Mouse (Mus musculus): ENCODE data around the gene Prdm4. TPM values are rescaled to one million over a fixed set of nuclear protein-coding genes. Genes with fewer than 3 reads are reported as not detected.

Prdm4 gene
- polyA plus RNA-seq (2015; fragmentation: Nextera tagmentation; extraction: Ambion mirVana) = 18.3 and 19.1 TPM in 2 replicates

- under 1% methylated on average over 87 of the region's 90 CpGs for WGBS
Observed at GRCm38 (mm10) chr10:85916498-85917309, at the start of gene Prdm4. Prdm4 (minus strand) TSS chr10:85917142.

GRCm38 (mm10) chr10:85966476-85966875 lies 49.5 kb upstream of the Prdm4 start:
- H3K4me1 ChIP-seq = no peaks in the 10 kb centered on the region
- no peak for ATAC-seq (ENCODE audit: low FRiP score, low read depth)
- H3K36me3 ChIP-seq = no peaks in the 10 kb centered on the region
- no peak overlapping the region for H3K4me2 ChIP-seq (replicated peaks)
- H3K9me3 ChIP-seq = no peaks in the 10 kb centered on the region
- H3K27me3 ChIP-seq = peaks cover 5% of the 10 kb centered on the region; the same call in 1 of the 2 replicates
- no peak overlapping the region for H3K4me3 ChIP-seq
- H3K27ac ChIP-seq = no peak overlapping the region
- WGBS = 54% methylated on average over 2 of the region's 2 CpGs
- H3K9ac ChIP-seq = no peak overlapping the region

More at GRCm38 (mm10) chr10:85916498-85917309, at the start of gene Prdm4:
- Histone ChIP-seq H3K9ac (peak within 1 kb of the TSS; percentile 86), H3K36me3 (peaks cover 26% of the 10 kb centered on the region), H3K4me1 (peaks cover 19% of the 10 kb centered on the region), H3K9me3 (no peaks in the 10 kb centered on the region), H3K27me3 (no peaks in the 10 kb centered on the region), H3K4me3 (peak within 1 kb of the TSS; percentile 75), H3K4me2 (replicated peaks) (peak within 1 kb of the TSS; percentile 79), H3K27ac (peak within 1 kb of the TSS; percentile 73)
- ATAC-seq (ENCODE audit: low FRiP score, low read depth) = peak; percentile 99

- H3K4me1 ChIP-seq = no peaks in the 10 kb centered on the region
- ATAC-seq (ENCODE audit: low FRiP score, low read depth) = no peak
- no peak overlapping the region for H3K9ac ChIP-seq
- no peak overlapping the region for H3K4me3 ChIP-seq
- no peak overlapping the region for H3K27ac ChIP-seq
- H3K36me3 ChIP-seq = no peaks in the 10 kb centered on the region
- no peaks in the 10 kb centered on the region for H3K9me3 ChIP-seq
- H3K4me2 ChIP-seq (replicated peaks) = no peak overlapping the region
- H3K27me3 ChIP-seq = peaks cover 5% of the 10 kb centered on the region; the same call in 1 of the 2 replicates
- WGBS = 89% methylated on average over 7 of the region's 7 CpGs
Observed at GRCm38 (mm10) chr10:85964316-85964715, 47.4 kb upstream of the Prdm4 start.

GRCm38 (mm10) chr10:85962897-85963296 lies 46.0 kb upstream of the Prdm4 start:
- H3K4me2 ChIP-seq (replicated peaks) = no peak overlapping the region
- 70% methylated on average over 9 of the region's 9 CpGs for WGBS

GRCm38 (mm10) chr10:85957464-85957950 lies 40.6 kb upstream of the Prdm4 start, which contains the start of gene Rtcb:
Rtcb (minus strand) TSS chr10:85957823.
- under 1% methylated on average over 38 of the region's 38 CpGs for WGBS
- Histone ChIP-seq H3K4me2 (replicated peaks) (peak within 1 kb of the TSS; percentile 79), H3K4me3 (peak within 1 kb of the TSS; percentile 96), H3K27ac (peak within 1 kb of the TSS; percentile 78; the same call in 1 of the 2 replicates), H3K9me3 (no peaks in the 10 kb centered on the region), H3K9ac (peak within 1 kb of the TSS; percentile 94), H3K36me3 (peaks cover 31% of the 10 kb centered on the region), H3K27me3 (no peaks in the 10 kb centered on the region), H3K4me1 (peaks cover 10% of the 10 kb centered on the region; the same call in 1 of the 2 replicates)
- ATAC-seq (ENCODE audit: low FRiP score, low read depth) = peak; percentile 89

More at GRCm38 (mm10) chr10:85962897-85963296, 46.0 kb upstream of the Prdm4 start:
- Histone ChIP-seq H3K27me3 (peaks cover 5% of the 10 kb centered on the region; the same call in 1 of the 2 replicates), H3K4me1 (no peaks in the 10 kb centered on the region), H3K9ac (no peak overlapping the region), H3K9me3 (no peaks in the 10 kb centered on the region), H3K4me3 (no peak overlapping the region), H3K27ac (no peak overlapping the region), H3K36me3 (no peaks in the 10 kb centered on the region)
- ATAC-seq (ENCODE audit: low FRiP score, low read depth) = no peak

- Histone ChIP-seq H3K27ac (peak overlapping the region; percentile 78; the same call in 1 of the 2 replicates), H3K9ac (peak overlapping the region; percentile 94), H3K4me2 (replicated peaks) (peak overlapping the region; percentile 79), H3K27me3 (no peaks in the 10 kb centered on the region), H3K4me1 (peaks cover 10% of the 10 kb centered on the region; the same call in 1 of the 2 replicates), H3K9me3 (no peaks in the 10 kb centered on the region), H3K4me3 (peak overlapping the region; percentile 96), H3K36me3 (peaks cover 36% of the 10 kb centered on the region)
- ATAC-seq (ENCODE audit: low FRiP score, low read depth) = no peak
- 3% methylated on average over 20 of the region's 20 CpGs for WGBS
Observed at GRCm38 (mm10) chr10:85956871-85957419, 40.0 kb upstream of the Prdm4 start.

- Histone ChIP-seq H3K9ac (no peak overlapping the region), H3K27ac (no peak overlapping the region), H3K4me3 (no peak overlapping the region), H3K27me3 (no peaks in the 10 kb centered on the region), H3K36me3 (peaks cover 59% of the 10 kb centered on the region), H3K9me3 (no peaks in the 10 kb centered on the region), H3K4me1 (peaks cover 10% of the 10 kb centered on the region; the same call in 1 of the 2 replicates), H3K4me2 (replicated peaks) (no peak overlapping the region)
- no peak for ATAC-seq (ENCODE audit: low FRiP score, low read depth)
- WGBS = 81% methylated on average over 2 of the region's 2 CpGs
Observed at GRCm38 (mm10) chr10:85954429-85954828, 37.5 kb upstream of the Prdm4 start.

- Histone ChIP-seq H3K27me3 (no peaks in the 10 kb centered on the region), H3K4me3 (no peak overlapping the region), H3K9me3 (no peaks in the 10 kb centered on the region), H3K4me1 (peaks cover 10% of the 10 kb centered on the region; the same call in 1 of the 2 replicates), H3K4me2 (replicated peaks) (no peak overlapping the region), H3K36me3 (peaks cover 69% of the 10 kb centered on the region), H3K27ac (no peak overlapping the region), H3K9ac (no peak overlapping the region)
- WGBS = 79% methylated on average over 3 of the region's 3 CpGs
- ATAC-seq (ENCODE audit: low FRiP score, low read depth) = no peak
Observed at GRCm38 (mm10) chr10:85953401-85953800, 36.5 kb upstream of the Prdm4 start.

- peaks cover 80% of the 10 kb centered on the region for H3K36me3 ChIP-seq
- no peak overlapping the region for H3K4me2 ChIP-seq (replicated peaks)
- H3K4me1 ChIP-seq = peaks cover 10% of the 10 kb centered on the region; the same call in 1 of the 2 replicates
- H3K4me3 ChIP-seq = no peak overlapping the region
- ATAC-seq (ENCODE audit: low FRiP score, low read depth) = no peak
- H3K27ac ChIP-seq = no peak overlapping the region
- 90% methylated on average over 6 of the region's 6 CpGs for WGBS
- H3K27me3 ChIP-seq = no peaks in the 10 kb centered on the region
- H3K9me3 ChIP-seq = no peaks in the 10 kb centered on the region
- no peak overlapping the region for H3K9ac ChIP-seq
Observed at GRCm38 (mm10) chr10:85951765-85952443, 35.0 kb upstream of the Prdm4 start.

- 0 out of 2 replicates have a peak, but pooled peaks cover 3% of the 10 kb centered on the region for H3K4me1 ChIP-seq
- H3K9me3 ChIP-seq = no peaks in the 10 kb centered on the region
- H3K4me3 ChIP-seq = no peak overlapping the region
- no peaks in the 10 kb centered on the region for H3K27me3 ChIP-seq
- 95% methylated on average over 8 of the region's 8 CpGs for WGBS
- peaks cover 91% of the 10 kb centered on the region for H3K36me3 ChIP-seq
- no peak overlapping the region for H3K9ac ChIP-seq
- ATAC-seq (ENCODE audit: low FRiP score, low read depth) = no peak
- H3K27ac ChIP-seq = no peak overlapping the region
- H3K4me2 ChIP-seq (replicated peaks) = no peak overlapping the region
Observed at GRCm38 (mm10) chr10:85948483-85949196, 31.7 kb upstream of the Prdm4 start.

GRCm38 (mm10) chr10:85936280-85936965 lies 19.5 kb upstream of the Prdm4 start:
- no peak overlapping the region for H3K4me3 ChIP-seq
- H3K36me3 ChIP-seq = peaks cover 57% of the 10 kb centered on the region
- H3K27ac ChIP-seq = no peak overlapping the region
- no peak overlapping the region for H3K4me2 ChIP-seq (replicated peaks)
- peaks cover 6% of the 10 kb centered on the region; the same call in 1 of the 2 replicates for H3K4me1 ChIP-seq
- ATAC-seq (ENCODE audit: low FRiP score, low read depth) = no peak
- H3K27me3 ChIP-seq = no peaks in the 10 kb centered on the region
- H3K9ac ChIP-seq = no peak overlapping the region
- 83% methylated on average over 6 of the region's 6 CpGs for WGBS
- H3K9me3 ChIP-seq = peaks cover 4% of the 10 kb centered on the region; the same call in 1 of the 2 replicates
